Mouse (Mus musculus) spleen, postnatal 4 days (tissue): ENCODE results near the gene Fam166b.

Experiments used
- DNase-seq, 2 experiments: peaks; one replicate each; pipeline ENCODE4 v3.0.0; 2022; ENCODE audit warnings: low spot score in 2 of 2

The Fam166b gene

GRCm38 (mm10) chr4:43428180-43428861 lies 613 bp downstream of the Fam166b start:
- DNase-seq, result no peak

DNA sequence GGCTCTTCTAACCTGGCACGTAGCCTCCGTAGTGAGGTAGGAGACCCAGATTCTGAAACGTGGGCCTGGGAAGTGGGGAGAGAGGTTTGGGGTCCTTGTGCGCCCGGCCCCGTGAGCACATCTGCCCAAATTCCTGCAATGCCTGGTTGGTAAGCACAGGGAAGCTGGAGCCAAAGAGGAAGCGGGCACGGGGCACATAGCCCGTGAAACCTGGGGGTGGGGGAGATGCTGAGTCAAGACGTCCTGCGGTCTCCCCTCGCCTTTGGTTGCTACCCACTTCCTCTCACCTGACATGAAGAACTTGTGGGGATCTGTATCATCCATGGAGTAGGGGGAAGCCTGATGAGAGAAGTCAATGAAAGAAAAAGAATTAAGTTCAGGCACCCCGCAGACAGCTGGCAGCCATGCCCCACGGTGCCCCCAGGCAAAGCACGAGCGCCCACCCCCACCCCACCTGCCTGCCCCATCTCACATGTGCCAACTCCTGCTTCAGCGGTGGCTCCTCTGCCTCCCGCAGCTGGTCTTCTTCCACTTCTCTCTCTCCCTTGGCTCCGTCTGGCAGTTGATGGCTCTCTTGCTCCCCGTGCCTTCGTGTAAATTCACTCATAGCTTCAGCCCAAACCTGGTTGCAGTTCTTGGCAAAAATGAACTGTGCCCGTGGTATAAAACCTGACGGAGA lies 1.3 kb downstream of the Fam166b start:
- peak in 1 of 2 experiments; percentile 56 for DNase-seq

DNA sequence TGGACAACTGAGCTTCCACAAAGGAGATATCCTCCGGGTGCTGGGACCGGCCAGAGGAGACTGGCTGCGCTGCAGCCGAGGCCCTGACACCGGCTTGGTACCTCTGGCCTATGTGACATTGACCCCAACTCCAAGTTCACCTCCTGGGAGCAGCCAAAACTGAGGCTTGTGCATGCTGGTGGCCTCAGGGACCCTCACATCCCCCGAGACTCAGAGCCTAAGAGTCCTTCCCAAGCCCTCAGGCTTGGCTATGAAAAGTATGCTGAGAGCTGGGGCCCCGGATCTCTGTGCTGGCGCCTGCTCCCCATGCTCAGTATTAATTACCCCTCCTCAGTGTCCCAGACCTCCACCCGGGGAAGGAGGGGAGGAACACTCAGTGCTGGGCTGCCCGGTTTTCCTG lies 2.4 kb downstream of the Fam166b start:
- peak in 1 of 2 experiments; percentile 57 for DNase-seq

- no peak for DNase-seq
These were observed 3.1 kb downstream of the Fam166b start for GRCm38 (mm10) chr4:43425648-43426380.

GRCm38 (mm10) chr4:43425197-43425596 lies 3.7 kb downstream of the Fam166b start:
- no peak for DNase-seq

DNA sequence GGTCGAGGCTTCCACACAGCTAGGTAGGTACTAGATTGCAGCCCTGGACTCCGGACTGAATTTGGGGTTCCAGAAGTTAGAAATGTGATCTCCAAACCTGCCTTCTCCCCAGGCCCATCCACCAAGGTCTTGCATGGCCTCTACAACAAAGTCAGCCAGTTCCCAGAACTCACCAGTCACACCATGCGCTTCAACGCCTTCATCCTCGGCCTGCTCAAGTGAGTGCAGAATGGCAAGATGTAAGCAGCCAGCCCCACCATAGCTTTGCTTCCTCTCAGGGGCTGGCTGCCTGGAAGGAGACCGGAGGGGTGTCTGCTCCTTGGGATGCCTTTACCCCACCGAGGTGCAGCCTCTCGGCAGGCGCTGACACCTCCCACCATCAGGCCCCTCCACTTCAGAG lies 4.9 kb downstream of the Fam166b start:
- DNase-seq, result no peak

- DNase-seq, result no peak
These were observed 5.5 kb downstream of the Fam166b start for GRCm38 (mm10) chr4:43423267-43423934.

DNA sequence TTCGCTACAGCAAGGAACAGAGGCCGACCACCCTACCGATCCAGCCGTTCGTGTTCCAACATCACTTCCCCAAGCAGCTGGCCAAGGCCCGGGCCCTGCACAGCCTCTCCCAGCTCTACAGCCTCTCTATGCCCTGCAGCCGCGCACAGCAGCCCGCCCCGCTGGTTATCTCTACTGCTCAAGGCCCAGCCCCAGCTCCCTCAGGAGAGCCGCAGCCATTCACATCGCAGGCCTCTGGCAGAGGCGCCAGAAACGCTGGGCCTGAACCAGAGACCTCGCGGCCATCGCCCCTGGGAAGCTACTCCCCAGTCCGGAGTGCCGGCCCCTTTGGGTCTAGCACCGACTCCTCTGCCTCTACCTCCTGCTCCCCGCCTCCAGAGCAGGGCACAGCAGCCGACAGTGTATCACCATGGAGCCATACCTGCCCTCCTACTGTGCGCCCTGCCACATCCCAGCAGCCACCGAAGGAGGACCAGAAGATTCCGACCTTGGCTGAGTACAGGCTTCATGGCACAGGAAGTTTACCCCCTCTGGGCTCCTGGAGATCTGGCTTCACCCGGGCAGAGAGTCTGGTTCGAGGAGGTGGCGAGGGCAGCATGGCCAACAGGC lies 7.2 kb downstream of the Fam166b start:
- no peak for DNase-seq

DNA sequence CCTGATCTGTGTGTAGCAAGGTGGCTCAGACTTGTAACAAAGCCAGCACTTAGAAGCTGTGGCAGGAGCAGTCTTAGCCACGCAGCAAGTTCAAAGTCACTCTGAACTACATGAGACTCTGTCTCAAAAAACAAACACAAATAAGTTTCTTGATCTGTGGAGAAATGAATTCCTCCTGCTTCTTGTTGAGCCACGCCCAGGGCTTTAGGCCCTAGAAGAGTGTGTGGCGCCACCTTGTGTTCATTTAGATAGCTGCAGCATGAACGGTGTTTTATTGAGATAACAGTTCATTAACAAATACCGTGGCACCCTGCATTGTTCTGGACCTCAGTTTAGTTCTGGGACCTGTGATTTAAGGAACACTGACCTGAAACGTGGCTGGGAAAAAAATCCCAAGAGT lies 8.6 kb downstream of the Fam166b start:
- peak; percentile 65 to 83 for DNase-seq

GRCm38 (mm10) chr4:43419801-43420281 lies 9.1 kb downstream of the Fam166b start:
- DNase-seq, result peak in 1 of 2 experiments; percentile 10

DNA sequence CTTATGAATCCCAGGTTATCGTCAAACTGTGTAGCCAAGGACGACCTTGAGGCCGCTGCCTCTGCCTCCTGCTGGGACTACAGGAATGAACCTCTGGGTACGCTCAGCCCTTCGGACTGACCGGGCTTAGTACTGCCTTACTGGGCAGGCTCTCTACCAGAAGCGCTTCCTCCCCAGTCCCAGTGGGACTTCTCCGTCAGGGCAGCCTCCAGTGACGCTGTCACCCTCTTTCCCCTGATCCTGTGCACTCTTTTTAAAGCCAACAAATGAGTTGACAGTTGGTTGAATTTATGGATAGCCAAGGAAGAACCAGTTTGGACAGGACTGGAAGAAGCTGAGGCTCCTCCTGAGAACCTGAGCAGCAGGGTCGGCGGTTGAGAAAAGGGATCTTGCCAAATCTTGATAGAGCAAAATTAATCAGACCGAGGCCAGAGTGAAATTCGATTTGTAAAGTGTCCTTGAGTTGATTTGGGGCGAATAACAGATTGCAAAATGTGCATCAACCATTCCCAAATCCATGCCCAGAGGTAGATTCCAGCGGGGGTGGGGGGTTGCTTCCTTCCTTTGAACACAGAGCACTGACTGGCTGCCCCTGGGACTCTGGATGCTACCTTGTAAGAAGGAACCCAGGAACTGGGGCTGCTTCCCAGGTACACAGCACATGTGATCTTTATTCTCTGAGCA lies 9.8 kb downstream of the Fam166b start:
- DNase-seq, result peak in 1 of 2 experiments; percentile 10

GRCm38 (mm10) chr4:43418450-43418849 lies 10.5 kb downstream of the Fam166b start:
- no peak for DNase-seq

GRCm38 (mm10) chr4:43417269-43418062 lies 11.5 kb downstream of the Fam166b start:
- DNase-seq, result no peak

- no peak for DNase-seq
These were observed 12.9 kb downstream of the Fam166b start for GRCm38 (mm10) chr4:43416071-43416490.

DNA sequence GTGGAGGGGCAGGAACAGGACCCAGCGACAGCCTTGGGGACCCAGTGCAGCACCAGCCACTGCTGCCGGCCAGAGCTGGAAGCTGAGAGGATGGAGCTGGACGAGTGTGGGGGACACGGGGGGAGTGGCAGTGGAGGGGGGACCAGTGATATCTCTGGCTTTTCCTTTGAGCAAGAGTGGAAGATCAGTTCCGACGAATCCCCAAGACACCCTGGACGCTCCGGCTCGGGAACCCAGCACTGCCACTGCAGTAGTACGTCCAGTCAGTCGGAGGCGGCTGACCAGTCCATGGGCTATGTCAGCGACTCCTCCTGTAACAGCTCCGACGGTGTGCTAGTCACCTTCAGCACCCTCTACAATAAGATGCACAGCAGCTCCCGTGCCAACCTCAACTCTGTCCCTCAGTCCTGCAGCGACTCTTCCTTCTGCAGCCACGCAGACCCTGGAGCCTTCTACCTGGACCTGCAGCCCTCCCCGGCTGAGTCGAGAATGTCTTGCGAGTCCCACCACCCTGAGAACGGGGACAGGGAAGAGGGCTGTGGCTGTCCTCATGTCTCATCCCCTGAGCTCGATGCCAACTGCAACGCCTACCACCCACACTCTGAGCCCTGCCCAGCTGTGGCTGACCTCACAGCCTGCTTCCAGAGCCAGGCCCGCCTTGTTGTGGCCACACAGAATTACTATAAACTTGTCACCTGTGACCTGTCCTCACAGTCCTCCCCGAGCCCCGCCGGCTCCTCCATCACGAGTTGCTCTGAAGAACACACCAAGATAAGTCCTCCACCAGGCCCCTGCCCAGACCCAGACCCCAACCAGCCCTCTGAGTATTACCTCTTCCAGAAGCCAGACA lies 13.5 kb downstream of the Fam166b start:
- no peak for DNase-seq

DNA sequence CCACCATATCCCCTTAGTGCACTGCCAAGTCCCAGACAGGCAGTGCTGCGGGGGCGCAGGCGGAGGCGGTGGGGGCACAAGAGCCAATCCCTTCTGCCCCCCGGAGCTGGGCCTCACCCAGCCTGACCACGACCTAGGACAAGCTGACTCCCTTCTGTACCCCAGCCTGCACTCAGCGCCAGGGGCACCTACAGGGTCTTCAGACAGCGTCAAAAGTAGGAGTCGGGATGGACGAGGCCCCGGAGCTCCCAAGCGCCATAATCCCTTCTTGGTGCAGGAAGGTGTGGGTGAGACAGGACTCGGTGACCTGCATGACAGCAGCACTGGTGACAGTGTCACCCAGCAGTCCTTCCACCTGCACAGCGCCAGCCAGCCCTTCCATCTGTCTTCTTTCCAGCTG lies 14.2 kb downstream of the Fam166b start:
- no peak for DNase-seq

DNA sequence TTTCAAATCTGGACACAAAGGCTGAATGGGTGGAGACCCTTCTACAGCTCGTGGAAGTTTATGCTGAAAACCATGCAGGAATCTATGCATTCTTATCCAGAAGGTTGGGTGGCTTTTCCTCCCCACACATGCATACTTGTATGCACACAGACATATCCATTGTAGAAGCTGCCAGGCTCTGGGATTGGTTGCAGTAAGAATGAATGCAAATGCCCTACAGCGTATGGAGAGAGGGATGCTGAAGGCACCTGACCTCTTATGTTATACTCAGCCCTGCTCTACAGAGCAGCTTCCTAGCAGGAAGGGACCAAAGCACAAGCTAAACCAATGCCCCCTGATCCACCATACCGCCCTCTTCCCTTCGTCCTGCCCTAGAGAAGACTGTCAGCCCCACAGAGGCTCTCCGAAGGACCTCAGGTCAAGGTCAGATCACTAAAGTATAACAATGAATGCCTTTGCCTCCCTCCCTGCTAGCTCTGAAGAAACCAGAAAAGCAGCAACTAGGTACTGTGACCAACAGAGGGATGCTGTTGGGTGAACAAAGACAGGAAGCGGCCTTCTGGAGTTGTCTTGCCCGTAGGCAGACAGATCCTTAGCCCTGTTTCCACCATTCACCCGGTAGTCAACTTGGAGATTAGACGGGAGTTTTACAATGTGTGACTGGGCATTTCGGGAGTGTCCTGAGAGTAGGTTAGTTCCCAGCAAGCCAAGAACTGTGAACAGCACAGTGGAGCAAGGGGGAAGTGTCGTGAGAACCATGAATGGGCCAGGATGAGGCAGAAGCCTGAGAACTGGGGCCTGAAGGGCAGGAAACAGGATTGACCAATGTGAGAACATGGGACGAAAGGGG lies 21.6 kb downstream of the Fam166b start:
- DNase-seq, result no peak
